8 mouse cellular contexts compared by ENCODE assay signal in the genomic region with DNA sequence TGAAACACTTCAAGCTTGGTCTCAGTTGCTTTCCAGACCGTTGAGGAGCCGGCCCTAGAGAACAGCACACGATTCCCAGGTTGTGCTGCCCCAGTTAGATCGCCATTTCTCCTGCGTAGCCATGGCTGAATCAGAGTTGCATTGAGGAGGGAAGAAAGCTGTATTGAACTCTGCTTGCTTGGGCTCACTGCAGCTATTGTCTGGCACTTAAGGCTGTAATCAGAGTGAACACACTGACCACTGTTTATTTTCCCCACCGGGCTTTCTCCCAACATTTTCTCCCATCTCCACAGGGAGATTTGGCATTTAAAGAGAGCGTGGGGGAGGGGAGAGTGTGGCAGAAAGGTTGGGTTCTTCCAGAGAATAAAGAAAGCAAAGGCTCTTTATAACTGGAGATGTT. TPM values are rescaled to one million over a fixed set of nuclear protein-coding genes. Genes with fewer than 3 reads are reported as not detected.
DNase-seq lines count a peak whose midpoint lies in the region; ATAC-seq and TF ChIP-seq lines count a peak whose summit lies in the region.

No protein-coding gene starts in this region.

- no peak for DNase-seq in gastrocnemius, adult 2 months
- no peak for DNase-seq in gastrocnemius, adult 8-10 months (ENCODE audit: low spot score in 2 of 2)
- DNase-seq in stomach, postnatal 0 days (ENCODE audit: low spot score): no peak
- peak; percentile 29 for DNase-seq in left cerebral cortex, postnatal 4 days
- DNase-seq in spleen, postnatal 4 days (ENCODE audit: low spot score in 2 of 2): no peak
- no peak for DNase-seq in urinary bladder, postnatal 36 days (ENCODE audit: low spot score in 2 of 2)

- intact Hi-C loops in gastrocnemius, adult 2 months (cut with DNase I): loop anchor here (5.0 kb wide), 1 partner anchor 441 kb away; no protein-coding TSS in a partner anchor
- intact Hi-C loops in left cerebral cortex, postnatal 4 days (cut with DNase I): loop anchor here (5.0 kb wide), 1 partner anchor 246 kb away; no protein-coding TSS in a partner anchor

- no peak overlapping the region for H3K9ac ChIP-seq in stomach, embryonic 15.5 days
- no peak overlapping the region for H3K9ac ChIP-seq in stomach, postnatal 0 days (ENCODE audit: low read length)

- peak overlapping the region; percentile 24; the same call in 1 of the 2 replicates for H3K4me2 ChIP-seq in stomach, embryonic 15.5 days
- H3K4me2 ChIP-seq in stomach, postnatal 0 days (replicated peaks; ENCODE audit: low read depth): no peak overlapping the region

- WGBS in stomach, embryonic 15.5 days: 33% methylated on average over 7 of the region's 7 CpGs
- 33% methylated on average over 7 of the region's 7 CpGs for WGBS in stomach, postnatal 0 days

- H3K27ac ChIP-seq in gastrocnemius, adult 2 months: peak overlapping the region; percentile 43; the same call in 1 of the 2 replicates
- no peak overlapping the region for H3K27ac ChIP-seq in stomach, embryonic 15.5 days
- H3K27ac ChIP-seq in stomach, postnatal 0 days (replicated peaks): no peak overlapping the region

- H3K4me1 ChIP-seq in stomach, embryonic 15.5 days: no peaks in the 10 kb centered on the region
- H3K4me1 ChIP-seq in stomach, postnatal 0 days (replicated peaks; ENCODE audit: control insufficient read depth, insufficient read depth): no peaks in the 10 kb centered on the region

- no peaks in the 10 kb centered on the region for H3K36me3 ChIP-seq in stomach, embryonic 15.5 days
- no peaks in the 10 kb centered on the region for H3K36me3 ChIP-seq in stomach, postnatal 0 days (ENCODE audit: control insufficient read depth, insufficient read depth, low read length)

- no peak for ATAC-seq in stomach, embryonic 15.5 days (ENCODE audit: insufficient read depth, low FRiP score, low read depth)
- ATAC-seq in stomach, postnatal 0 days (ENCODE audit: low FRiP score, low TSS enrichment): no peak
- ATAC-seq in erythroblast, adult 5-6 weeks (replicated peaks; ENCODE audit: low FRiP score, poor library complexity, severe bottlenecking): no peak

- no peak overlapping the region for H3K4me3 ChIP-seq in gastrocnemius, adult 2 months
- no peak overlapping the region for H3K4me3 ChIP-seq in stomach, embryonic 15.5 days (replicated peaks)
- no peak overlapping the region for H3K4me3 ChIP-seq in stomach, postnatal 0 days (ENCODE audit: low read depth, low read length)

- TF ChIP-seq EP300 in stomach, postnatal 0 days (optimal IDR thresholded peaks at IDR 0.05): no peak

- no peak for TF ChIP-seq CTCF in gastrocnemius, adult 2 months (IDR thresholded peaks at IDR 0.05)
- no peak for TF ChIP-seq CTCF in stomach, postnatal 0 days (IDR thresholded peaks at IDR 0.05; ENCODE audit: low read depth)

- H3K9me3 ChIP-seq in stomach, embryonic 15.5 days: no peaks in the 10 kb centered on the region
- H3K9me3 ChIP-seq in stomach, postnatal 0 days (ENCODE audit: control insufficient read depth, low read length): no peaks in the 10 kb centered on the region

- no peaks in the 10 kb centered on the region for H3K27me3 ChIP-seq in stomach, embryonic 15.5 days (replicated peaks)
- H3K27me3 ChIP-seq in stomach, postnatal 0 days (ENCODE audit: control insufficient read depth, insufficient read depth, low read length): no peaks in the 10 kb centered on the region

RNA-seq across cellular contexts. Expression of a gene that starts 22.6 kb away (rescaled TPM):
- 1 to 10 TPM; 1.2 to 2.3 TPM for total RNA-seq in gastrocnemius, adult 2 months (2021)
- 1 to 10 TPM; 1.2 to 1.6 (median 1.3) TPM for total RNA-seq in gastrocnemius, adult 8-10 months (2022)
- 7.7 and 8.5 TPM in 2 replicates for polyA plus RNA-seq in stomach, embryonic 15.5 days (2015; fragmentation: Nextera tagmentation; extraction: Ambion mirVana)
- polyA plus RNA-seq in stomach, postnatal 0 days (2015; fragmentation: Nextera tagmentation; extraction: Ambion mirVana): 2.3 and 2.9 TPM in 2 replicates
- total RNA-seq in left cerebral cortex, postnatal 4 days (2021): 10 to 100 TPM; 97.0 to 97.1 TPM
- total RNA-seq in erythroblast, adult 5-6 weeks (2015; ENCODE audit: low replicate concordance): not detected in 2 replicates
- total RNA-seq in erythroblast, adult 5-6 weeks (2017; ENCODE audit: low replicate concordance): under 0.01 TPM in 1 of 2 replicates, not detected in the other

Comparison
In these comparisons a context has a peak if more than half of its experiments do, and no peak if none do; other contexts are left out.
1. RNA of a gene that starts 22.6 kb away (total RNA-seq): 97.0 to 97.1 TPM in left cerebral cortex, postnatal 4 days; 1.2 to 2.3 TPM in gastrocnemius, adult 2 months, 1.2 to 1.6 TPM in gastrocnemius, adult 8-10 months and under 0.01 TPM in erythroblast, adult 5-6 weeks; every median in the first group is over 10 times any median in the second.